Mouse (Mus musculus) layer of hippocampus, postnatal 10 days (tissue): ENCODE measurements around the gene Olfr1225. TPM values are rescaled to one million over a fixed set of nuclear protein-coding genes. Genes with fewer than 3 reads are reported as not detected.
"Not testable (repeated sequence)": the region's sequence is repeated elsewhere in the genome, so short reads cannot be mapped to it uniquely, and the experiment has no call there.

Source experiments
- DNase-seq, 2 experiments: peaks; one replicate each; pipeline ENCODE4 v3.0.0; 2021; ENCODE audit warnings: low spot score in 2 of 2
- long read RNA-seq: library from polyadenylated mRNA; stranded (forward); transcript quantifications from one replicate; pipeline ENCODE4 v2.0.0, GENCODE M21; 2023
- total RNA-seq, 2 experiments: library from RNA; stranded (reverse); gene quantifications; 2 replicates each; pipeline ENCODE4 v1.2.3; 2021

The Olfr1225 gene
- not detected for total RNA-seq
- long read RNA-seq, result 0 reads

- no peak for DNase-seq
These were observed at the start of gene Olfr1225 for GRCm38 (mm10) chr2:89174569-89174968. Gene Olfr1225, minus strand, starts transcription at chr2:89174669.

GRCm38 (mm10) chr2:89199948-89200347, 25.5 kb upstream of the Olfr1225 start, which contains the start of gene Olfr1226:
Gene Olfr1226, minus strand, starts transcription at chr2:89200048.
- no peak for DNase-seq

GRCm38 (mm10) chr2:89196325-89196982, 22.0 kb upstream of the Olfr1225 start:
- no peak for DNase-seq

GRCm38 (mm10) chr2:89164711-89165110, 9.8 kb downstream of the Olfr1225 start:
- not testable (repeated sequence) for DNase-seq

GRCm38 (mm10) chr2:89163991-89164390, 10.5 kb downstream of the Olfr1225 start, which contains the start of gene Olfr1224-ps1:
Gene Olfr1224-ps1, minus strand, starts transcription at chr2:89164091.
- not testable (repeated sequence) for DNase-seq

- no peak for DNase-seq
These were observed 23.0 kb downstream of the Olfr1225 start, which contains the start of gene Olfr1223 for GRCm38 (mm10) chr2:89151460-89151859. Gene Olfr1223, minus strand, starts transcription at chr2:89151560.

- DNase-seq, result no peak
These were observed 41.5 kb downstream of the Olfr1225 start, which contains the start of gene Olfr1222 for GRCm38 (mm10) chr2:89132954-89133353. Gene Olfr1222, minus strand, starts transcription at chr2:89133054.

Other genes with a start within 250 kb of the Olfr1225 start
- not detected for gene Olfr1211, start 236.6 kb downstream of the Olfr1225 start, total RNA-seq
- not detected for gene Olfr1212, start 220.7 kb downstream of the Olfr1225 start, total RNA-seq
- gene Gm13762, start 194.4 kb downstream of the Olfr1225 start, total RNA-seq, result not detected
- gene Olfr1214, start 182.0 kb downstream of the Olfr1225 start, total RNA-seq, result not detected
- gene Olfr1215, start 167.7 kb downstream of the Olfr1225 start, total RNA-seq, result not detected
- not detected for gene Olfr1216, start 156.3 kb downstream of the Olfr1225 start, total RNA-seq
- gene Olfr1217, start 142.6 kb downstream of the Olfr1225 start, total RNA-seq, result not detected
- not detected for gene Olfr1218, start 113.5 kb downstream of the Olfr1225 start, total RNA-seq
- gene Olfr1219, start 91.2 kb downstream of the Olfr1225 start, total RNA-seq, result not detected
- gene Olfr1220, start 67.8 kb downstream of the Olfr1225 start, total RNA-seq, result not detected
- gene Olfr1221, start 57.4 kb downstream of the Olfr1225 start, total RNA-seq, result not detected
- gene Olfr1222, start 41.6 kb downstream of the Olfr1225 start, total RNA-seq, result not detected
- gene Olfr1223, start 23.1 kb downstream of the Olfr1225 start, total RNA-seq, result not detected
- gene Olfr1224-ps1, start 10.6 kb downstream of the Olfr1225 start, total RNA-seq, result not detected
- gene Olfr1226, start 25.4 kb upstream of the Olfr1225 start, total RNA-seq, result not detected
- not detected for gene Olfr1228, start 79.4 kb upstream of the Olfr1225 start, total RNA-seq
- gene Olfr1229, start 113.3 kb upstream of the Olfr1225 start, total RNA-seq, result not detected
- gene Olfr1230, start 122.6 kb upstream of the Olfr1225 start, total RNA-seq, result not detected
- gene Olfr1231, start 132.4 kb upstream of the Olfr1225 start, total RNA-seq, result not detected
- not detected for gene Olfr1232, start 155.0 kb upstream of the Olfr1225 start, total RNA-seq
- gene Olfr1233, start 167.7 kb upstream of the Olfr1225 start, total RNA-seq, result not detected
- not detected for gene Olfr1234, start 190.2 kb upstream of the Olfr1225 start, total RNA-seq
- not detected for gene Olfr1238, start 235.0 kb upstream of the Olfr1225 start, total RNA-seq
- gene Olfr1239, start 245.7 kb upstream of the Olfr1225 start, total RNA-seq, result not detected